Mouse (Mus musculus): ENCODE measurements at regions not wholly inside any gene's neighbourhood (a gene's known extent, or its start where the extent isn't known, plus 50 kb on each side); places are given as distances from the start of the nearest gene placed in this dataset.

DNA sequence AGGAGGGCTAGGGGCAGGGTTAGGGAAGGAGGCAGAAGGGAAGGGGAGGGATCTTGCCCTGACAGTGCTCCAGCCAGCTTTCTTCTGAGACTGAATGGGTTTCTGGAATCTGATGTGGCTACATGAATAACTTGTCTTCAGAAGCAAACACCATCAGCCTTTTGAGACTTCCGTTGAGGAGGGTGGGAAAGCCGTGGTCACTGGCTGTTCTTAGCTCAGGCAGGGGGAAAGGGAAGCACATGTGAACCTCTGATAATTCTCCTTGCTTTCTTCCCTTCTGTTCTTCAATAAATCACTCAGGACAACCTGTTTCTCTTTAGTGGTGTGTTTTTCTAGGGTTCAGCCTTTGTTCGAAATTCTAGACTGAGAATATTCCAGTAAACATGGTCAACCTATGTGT, 148.9 kb downstream of the Bcl11a start:
- no peak for DNase-seq (ENCODE audit: low spot score in 2 of 2)

- no peak for DNase-seq (ENCODE audit: low spot score in 2 of 2)
Observed at GRCm38 (mm10) chr11:24233376-24233775, 155.5 kb downstream of the Bcl11a start.

- no peak for DNase-seq (ENCODE audit: low spot score in 2 of 2)
Observed at GRCm38 (mm10) chr11:24233821-24234220, 156.0 kb downstream of the Bcl11a start.

DNA sequence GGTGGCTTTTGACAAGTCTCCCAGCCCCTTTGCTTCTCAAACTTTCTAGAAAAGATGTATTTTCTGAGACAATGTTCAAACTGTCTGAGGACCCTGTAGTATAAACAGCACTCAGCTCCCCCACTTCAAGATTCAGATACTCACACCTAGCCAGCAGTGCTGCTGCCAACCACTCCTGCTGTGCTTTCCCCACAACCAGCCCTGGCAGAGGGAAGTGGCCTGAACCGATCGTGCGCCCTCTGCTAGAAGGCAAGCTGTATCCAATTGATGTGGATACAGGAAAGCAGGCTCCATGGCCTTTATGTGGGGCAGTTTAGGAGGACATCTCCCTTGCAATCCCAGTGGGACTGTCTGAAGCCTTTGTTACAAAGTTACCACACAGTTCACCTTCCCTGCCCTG, 156.6 kb downstream of the Bcl11a start:
- DNase-seq (ENCODE audit: low spot score in 2 of 2): no peak

DNA sequence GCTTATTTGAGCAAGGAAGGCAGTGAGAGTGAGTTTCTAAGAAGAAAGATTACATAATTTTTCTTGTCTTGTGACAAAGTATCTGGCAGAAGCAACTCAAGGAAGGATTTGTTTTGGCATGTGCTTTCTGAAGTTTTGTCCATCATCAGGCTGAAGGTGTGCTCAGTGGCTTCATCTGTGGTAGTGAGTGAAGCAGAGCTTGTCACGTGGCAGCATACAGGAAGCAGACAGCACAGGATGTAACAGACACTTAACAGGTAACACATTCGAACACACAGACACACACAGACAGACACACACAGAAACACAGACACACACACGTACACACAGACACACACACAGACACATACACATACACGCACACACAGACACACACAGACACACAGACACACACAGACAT, 157.5 kb downstream of the Bcl11a start:
- no peak for DNase-seq (ENCODE audit: low spot score in 2 of 2)

GRCm38 (mm10) chr11:24239631-24240030, 161.8 kb downstream of the Bcl11a start:
- DNase-seq (ENCODE audit: low spot score in 2 of 2): no peak

GRCm38 (mm10) chr11:24242096-24242495, 164.2 kb downstream of the Bcl11a start:
- no peak for DNase-seq (ENCODE audit: low spot score in 2 of 2)

GRCm38 (mm10) chr11:24242888-24243287, 165.0 kb downstream of the Bcl11a start:
- DNase-seq (ENCODE audit: low spot score in 2 of 2): peak in 1 of 2 experiments; percentile 61

DNA sequence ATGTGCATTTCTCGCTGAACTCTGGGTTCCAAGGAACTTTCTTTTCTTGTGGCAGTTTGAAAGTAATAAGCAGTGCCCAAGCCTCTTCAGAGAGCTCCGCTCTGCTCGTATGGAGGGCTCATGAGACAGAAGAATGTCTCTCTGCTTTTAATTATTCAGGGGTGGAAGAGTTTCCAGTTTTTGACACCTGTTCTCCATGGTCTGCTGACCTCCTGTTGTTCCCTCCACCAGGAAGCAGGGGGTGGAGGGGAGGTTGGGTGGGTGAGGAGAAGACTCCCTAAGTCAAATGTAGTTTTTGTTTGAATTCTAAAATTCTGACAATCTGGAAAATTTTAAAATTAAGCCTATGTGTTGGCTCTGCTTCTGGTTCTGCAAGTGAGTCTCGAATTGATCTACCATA, 167.5 kb downstream of the Bcl11a start:
- DNase-seq (ENCODE audit: low spot score in 2 of 2): no peak

DNA sequence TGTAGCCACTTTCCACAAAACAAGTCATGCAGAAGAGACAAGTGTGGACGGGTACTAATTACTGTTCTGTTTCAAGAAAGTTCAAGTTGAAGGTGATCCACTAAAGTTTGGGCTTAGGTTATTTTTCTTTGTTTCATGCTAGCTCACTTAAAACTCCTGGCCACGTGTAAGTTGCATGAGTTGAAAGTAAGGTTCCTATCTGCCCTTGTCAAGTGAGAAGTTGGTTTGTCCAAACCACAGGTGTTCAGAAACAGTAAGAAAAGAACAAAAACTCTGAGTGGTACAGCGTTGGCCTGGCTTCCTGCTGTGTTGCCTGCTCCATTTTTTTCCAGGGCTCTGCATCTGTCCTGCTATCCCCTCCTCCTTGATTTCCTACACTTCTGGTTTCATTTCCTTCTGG, 168.5 kb downstream of the Bcl11a start:
- no peak for DNase-seq (ENCODE audit: low spot score in 2 of 2)

DNA sequence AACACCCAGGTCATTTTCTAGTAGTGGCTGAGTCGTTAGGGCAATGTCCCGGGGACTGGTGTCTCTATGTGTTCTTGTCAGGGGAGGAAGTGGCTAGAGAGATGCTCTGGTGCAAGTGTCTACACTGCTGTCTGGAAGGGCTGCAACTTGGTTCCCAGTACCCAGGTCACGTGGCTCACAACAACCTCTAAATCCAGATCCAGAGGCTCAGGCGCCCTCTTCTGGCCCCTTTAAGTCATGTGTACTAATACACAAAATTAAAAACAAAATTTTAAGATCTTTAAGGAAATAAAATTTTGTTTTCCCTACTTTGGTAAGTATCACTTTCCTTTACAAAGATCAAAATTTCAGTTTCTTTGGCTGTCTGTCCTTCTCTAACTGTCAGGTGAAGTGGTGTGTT, 169.4 kb downstream of the Bcl11a start:
- no peak for DNase-seq (ENCODE audit: low spot score in 2 of 2)

DNA sequence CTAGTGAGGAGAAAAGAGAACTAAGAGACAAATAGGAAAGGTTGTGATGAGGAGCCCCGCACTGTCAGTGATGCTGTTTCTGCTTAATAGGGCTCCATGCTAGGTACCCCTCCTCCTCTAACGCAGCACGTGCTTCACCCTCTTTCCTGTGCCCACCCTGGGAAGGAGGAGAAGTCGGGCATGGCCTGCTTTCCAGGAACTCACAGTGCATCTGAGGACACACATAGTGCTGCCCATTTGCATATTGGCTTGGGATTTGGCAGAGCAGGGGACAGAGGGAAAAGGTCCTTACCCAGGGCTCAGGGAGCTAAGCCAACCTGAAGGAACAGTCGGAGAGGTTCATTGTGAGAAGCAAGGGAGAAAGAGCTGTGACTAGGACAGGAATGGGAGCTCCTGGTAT, 173.7 kb downstream of the Bcl11a start:
- DNase-seq (ENCODE audit: low spot score in 2 of 2): no peak

- peak in 1 of 2 experiments; percentile 24 for DNase-seq (ENCODE audit: low spot score in 2 of 2)
Observed at GRCm38 (mm10) chr11:24255201-24256060, 177.6 kb downstream of the Bcl11a start.

- DNase-seq (ENCODE audit: low spot score in 2 of 2): peak in 1 of 2 experiments; percentile 48
Observed at GRCm38 (mm10) chr11:24257741-24258140, 179.9 kb downstream of the Bcl11a start.

- peak in 1 of 2 experiments; percentile 31 for DNase-seq (ENCODE audit: low spot score in 2 of 2)
Observed at GRCm38 (mm10) chr11:24258340-24258739, 180.5 kb downstream of the Bcl11a start.

DNA sequence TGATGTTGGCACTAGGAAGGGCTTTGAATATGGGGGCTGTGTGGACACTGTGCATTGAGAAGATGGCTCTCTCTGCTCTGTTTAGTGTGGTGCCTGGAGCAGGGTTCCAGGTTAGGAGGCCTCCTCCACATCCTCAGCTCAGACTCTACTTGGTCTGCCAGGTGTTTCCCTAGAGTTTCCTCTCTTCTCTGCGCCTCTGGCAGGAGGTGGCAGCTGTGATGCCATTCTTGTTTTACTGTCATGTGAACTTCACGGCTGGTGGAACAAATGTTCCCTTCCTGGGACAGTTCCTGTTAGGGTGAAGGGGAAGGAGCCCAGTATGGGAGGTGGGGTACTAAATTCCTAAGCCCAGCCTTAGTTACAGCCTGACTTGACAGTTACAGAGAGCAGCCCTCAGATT, 181.8 kb downstream of the Bcl11a start:
- no peak for DNase-seq (ENCODE audit: low spot score in 2 of 2)

GRCm38 (mm10) chr11:24269046-24269445, 191.2 kb downstream of the Bcl11a start:
- no peak for DNase-seq (ENCODE audit: low spot score in 2 of 2)

DNA sequence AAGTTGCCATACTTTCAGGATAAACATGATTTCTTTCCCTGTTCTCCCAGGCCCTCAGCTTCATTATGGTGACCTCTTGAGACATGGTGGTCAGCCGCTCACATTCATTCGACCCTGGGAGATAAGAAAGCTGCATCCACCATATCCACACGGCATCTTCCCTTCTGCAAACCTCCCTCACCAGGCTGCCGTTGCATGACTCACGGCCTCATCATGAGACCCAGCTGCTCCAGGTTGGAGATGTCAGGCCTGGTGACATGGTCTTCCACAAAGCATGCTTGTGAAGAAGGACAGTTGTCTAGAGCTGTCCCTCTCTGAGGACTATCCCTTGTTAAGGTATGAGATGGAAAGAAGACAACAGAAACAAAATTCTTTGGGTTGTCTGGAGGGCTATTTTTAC, 203.8 kb downstream of the Bcl11a start:
- no peak for DNase-seq (ENCODE audit: low spot score in 2 of 2)

DNA sequence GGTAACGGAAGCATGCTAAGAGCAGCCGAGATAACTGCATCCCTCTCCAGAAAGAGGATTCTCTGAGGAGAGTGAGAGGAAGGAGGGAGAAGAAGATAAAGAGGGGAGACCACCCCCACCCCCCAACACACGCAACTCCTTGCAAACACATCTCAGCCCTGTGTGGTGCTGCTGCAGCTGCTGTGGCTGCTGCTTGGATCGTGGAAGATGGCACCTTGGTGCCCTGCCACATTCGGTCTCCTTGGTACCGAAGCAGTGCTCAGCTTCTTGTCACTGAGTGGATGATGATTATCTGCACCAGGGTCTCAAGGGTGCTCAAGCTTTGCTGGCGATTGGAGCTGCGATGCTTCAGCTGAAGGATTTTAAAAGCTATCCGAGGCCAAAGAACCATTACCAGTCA, 204.7 kb downstream of the Bcl11a start:
- no peak for DNase-seq (ENCODE audit: low spot score in 2 of 2)

DNA sequence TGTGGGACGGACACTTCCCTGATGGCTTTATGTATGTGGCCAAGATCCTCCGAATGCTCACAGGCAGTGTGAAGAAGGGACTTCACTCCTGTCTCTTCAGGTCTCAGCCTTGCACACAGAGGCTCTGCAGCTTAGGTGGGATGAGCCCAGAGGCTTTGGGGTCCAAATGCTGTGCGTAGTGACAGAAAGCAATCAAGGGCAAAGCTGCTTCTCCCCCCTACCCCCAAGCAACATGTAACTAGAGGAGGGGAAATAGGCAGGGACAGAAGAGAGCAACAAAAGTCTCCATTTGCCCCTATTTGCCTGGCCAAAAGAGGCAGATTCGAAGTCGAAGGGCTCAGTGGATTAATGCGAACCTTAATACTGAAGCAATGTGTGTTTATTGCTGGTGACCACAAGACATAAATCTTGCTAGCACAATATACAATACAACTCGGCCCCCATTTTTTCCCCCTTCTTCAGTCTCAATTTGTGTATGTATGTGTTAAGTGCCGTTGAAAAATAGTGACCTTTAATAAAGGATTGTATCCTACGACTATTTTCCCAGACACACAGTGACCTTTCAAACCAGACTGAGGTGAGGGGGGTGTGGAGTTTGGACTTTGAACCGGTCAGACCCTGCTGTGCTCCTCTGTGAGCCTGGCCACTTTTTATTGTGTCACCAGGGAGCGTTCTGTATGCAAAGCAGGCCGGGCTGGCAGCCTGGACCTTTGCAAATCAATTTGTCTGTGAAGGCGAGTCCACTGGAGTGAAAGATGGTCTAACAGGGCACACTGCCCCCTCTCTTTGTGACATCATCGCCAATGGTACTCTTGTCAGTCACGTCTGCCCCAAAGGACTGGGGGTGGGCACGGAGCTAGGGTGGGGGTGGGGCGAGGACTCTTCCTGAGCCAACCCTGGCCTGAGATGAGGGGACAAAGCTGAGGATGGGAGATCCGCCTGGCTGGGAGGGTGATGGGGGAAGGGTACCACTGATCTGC, 208.6 kb downstream of the Bcl11a start:
- no peak for DNase-seq (ENCODE audit: low spot score in 2 of 2)

DNA sequence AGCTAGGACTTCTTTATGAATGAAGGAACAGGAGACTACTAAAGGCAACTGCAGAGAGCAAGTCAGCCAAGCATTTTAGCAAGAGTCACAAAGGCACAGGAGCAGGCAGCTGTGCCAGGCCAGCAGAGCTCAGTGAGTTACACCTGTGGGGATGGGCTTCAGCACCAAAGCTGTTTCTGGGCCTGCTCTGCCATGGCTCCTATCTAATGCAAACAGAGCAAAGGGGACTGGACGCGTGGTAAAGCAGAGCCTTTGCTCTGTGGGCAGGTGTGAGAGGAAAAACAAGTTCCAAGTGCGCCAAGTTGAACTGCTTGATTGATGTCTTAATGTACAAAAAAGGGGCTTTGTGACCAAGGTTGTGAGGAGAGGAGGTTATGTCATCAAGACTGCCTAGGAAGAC, 215.4 kb downstream of the Bcl11a start:
- no peak for DNase-seq (ENCODE audit: low spot score in 2 of 2)

- no peak for DNase-seq (ENCODE audit: low spot score in 2 of 2)
Observed at GRCm38 (mm10) chr11:24293860-24294531, 216.1 kb downstream of the Bcl11a start.
